Comparison of ENCODE assay signal across 12 mouse cellular contexts in the genomic region with DNA sequence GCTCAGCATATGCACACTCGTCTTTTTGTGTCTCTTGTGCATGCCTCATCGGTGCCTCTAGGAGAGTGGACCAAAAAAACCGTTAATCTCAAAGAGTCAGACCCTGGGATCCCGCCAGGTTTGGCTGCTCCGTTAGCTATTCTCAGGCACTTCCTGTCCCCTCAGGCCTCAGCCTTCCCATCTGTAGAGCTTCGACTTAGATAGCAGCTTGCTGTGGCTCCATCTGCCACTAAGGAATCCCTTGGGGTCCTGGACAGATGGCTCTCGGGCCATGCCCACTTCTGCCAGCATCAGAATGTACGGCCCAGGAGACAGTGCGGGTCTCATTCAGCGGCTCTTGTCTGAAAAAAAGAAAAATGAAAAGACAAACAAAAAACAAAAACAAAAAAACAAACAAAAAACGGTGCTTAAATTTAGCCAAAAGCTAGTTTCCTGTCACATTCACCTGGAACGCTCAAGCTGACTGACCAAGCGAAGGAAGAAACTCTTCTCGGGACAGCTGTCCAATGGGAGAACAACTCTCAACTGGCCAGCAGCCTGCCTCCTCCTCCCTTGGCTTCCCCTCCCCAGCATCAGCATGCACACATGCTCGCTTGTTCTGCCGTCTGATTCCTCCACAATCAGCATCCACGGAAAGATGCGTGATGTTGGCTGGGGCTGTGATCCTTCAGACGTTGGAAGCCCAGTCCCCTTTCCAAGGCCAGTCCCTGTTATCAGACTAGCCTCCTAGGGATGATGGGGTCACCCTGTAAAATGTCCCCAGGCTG.
A peak's percentile ranks its signal among the peaks of the same experiment; 100 is the strongest.
DNase-seq lines count a peak whose midpoint lies in the region; ATAC-seq lines count a peak whose summit lies in the region.
"Had no signal": no experiment of that assay in that cellular context is flagged by ENCODE, and none has a peak within 500 bp of the region (broad histone marks: within the 10 kb centered on the region; RNA-seq: fewer than 3 reads in every experiment).

No protein-coding gene starts in this region.

- H3K4me3 ChIP-seq in hindbrain, embryonic 12.5 days: no peak overlapping the region
- H3K4me3 ChIP-seq: heart, embryonic 10.5 days; myocyte had no signal

- no peaks in the 10 kb centered on the region for H3K9me3 ChIP-seq in hindbrain, embryonic 12.5 days (replicated peaks)
- H3K9me3 ChIP-seq: heart, embryonic 10.5 days had no signal

- no peak overlapping the region for H3K9ac ChIP-seq in hindbrain, embryonic 12.5 days

- H3K4me2 ChIP-seq in hindbrain, embryonic 12.5 days (replicated peaks): no peak overlapping the region

- H3K36me3 ChIP-seq in hindbrain, embryonic 12.5 days: no peaks in the 10 kb centered on the region
- H3K36me3 ChIP-seq: heart, embryonic 10.5 days had no signal

- 36% methylated on average over 19 of the region's 19 CpGs for WGBS in hindbrain, embryonic 12.5 days

- H3K27me3 ChIP-seq in hindbrain, embryonic 12.5 days: no peaks in the 10 kb centered on the region; the same call in 1 of the 2 replicates

- ATAC-seq in hindbrain, embryonic 12.5 days (ENCODE audit: low FRiP score): peak; percentile 78
- ATAC-seq: intestine, postnatal 0 days had no signal

- H3K4me1 ChIP-seq in hindbrain, embryonic 12.5 days: peaks cover 31% of the 10 kb centered on the region
- H3K4me1 ChIP-seq: heart, embryonic 10.5 days had no signal

- H3K27ac ChIP-seq in hindbrain, embryonic 12.5 days: peak overlapping the region; percentile 40; the same call in 1 of the 2 replicates
- H3K27ac ChIP-seq: heart, embryonic 10.5 days had no signal

- DNase-seq in embryo, embryonic 10 days (ENCODE audit: low spot score): peak; percentile 29
- DNase-seq in embryo, embryonic 9.5 days (ENCODE audit: extremely low spot score): no peak
- peak; percentile 48 to 55 for DNase-seq in right cerebral cortex, postnatal 10 days (ENCODE audit: low spot score in 2 of 2)
- no peak for DNase-seq in right cerebral cortex, adult 2 months (ENCODE audit: low spot score in 2 of 2)
- DNase-seq in testis, postnatal 10 days (ENCODE audit: low spot score): peak; percentile 32
- no peak for DNase-seq in kidney, postnatal 14 days
- no peak for DNase-seq in kidney, postnatal 10 days
- DNase-seq: lung, adult 18-20 months had no signal

Comparison
In these comparisons a context has a peak if more than half of its experiments do, and no peak if none do; other contexts are left out.
1. DNase-seq: peak in embryo, embryonic 10 days (single experiment), right cerebral cortex, postnatal 10 days (2 of 2) and testis, postnatal 10 days (single experiment); none in embryo, embryonic 9.5 days (single experiment), right cerebral cortex, adult 2 months (0 of 2), kidney, postnatal 14 days (single experiment) and kidney, postnatal 10 days (single experiment).